In genomic region chr17:26562292-26562691, GRCm38 (mm10) we compare ENCODE assay signal across 8 mouse cellular contexts. TPM values are rescaled to one million over a fixed set of nuclear protein-coding genes. Genes with fewer than 3 reads are reported as not detected.
DNase-seq lines count a peak whose midpoint lies in the region; ATAC-seq and TF ChIP-seq lines count a peak whose summit lies in the region.

No protein-coding gene starts in this region.

- no peak for ATAC-seq in heart, embryonic 13.5 days (ENCODE audit: extremely low read depth, insufficient number of reproducible peaks, low FRiP score, low TSS enrichment)
- no peak for ATAC-seq in hindbrain, embryonic 11.5 days (ENCODE audit: low FRiP score)

- no peaks in the 10 kb centered on the region for H3K27me3 ChIP-seq in heart, embryonic 13.5 days (replicated peaks)
- H3K27me3 ChIP-seq in hindbrain, embryonic 11.5 days (ENCODE audit: control insufficient read depth, insufficient read depth, low read length): no peaks in the 10 kb centered on the region
- H3K27me3 ChIP-seq in midbrain, embryonic 10.5 days (ENCODE audit: low read depth, poor library complexity, severe bottlenecking): no peaks in the 10 kb centered on the region

- H3K4me2 ChIP-seq in heart, embryonic 13.5 days: peak overlapping the region; percentile 98
- peak overlapping the region; percentile 95 for H3K4me2 ChIP-seq in hindbrain, embryonic 11.5 days (replicated peaks; ENCODE audit: low read depth, low read length)

- no peak for DNase-seq in heart, adult 18-20 months
- no peak for DNase-seq in ES-E14 (ENCODE audit: low read depth, low spot score)
- DNase-seq in hindbrain, embryonic 11.5 days (ENCODE audit: low spot score): no peak
- no peak for DNase-seq in midbrain, embryonic 10.5 days (ENCODE audit: low spot score)
- no peak for DNase-seq in adrenal gland, postnatal 10 days
- DNase-seq in testis, postnatal 14 days (ENCODE audit: low spot score): no peak
- no peak for DNase-seq in gastrocnemius, postnatal 14 days

- peaks cover 40% of the 10 kb centered on the region for H3K36me3 ChIP-seq in heart, embryonic 13.5 days
- peaks cover 10% of the 10 kb centered on the region; the same call in 1 of the 2 replicates for H3K36me3 ChIP-seq in ES-E14 (ENCODE audit: control insufficient read depth, insufficient read depth, low read length, poor library complexity, severe bottlenecking)
- 0 out of 2 replicates have a peak, but pooled peaks cover 2% of the 10 kb centered on the region for H3K36me3 ChIP-seq in hindbrain, embryonic 11.5 days (ENCODE audit: control insufficient read depth, insufficient read depth, low read length)
- H3K36me3 ChIP-seq in midbrain, embryonic 10.5 days: peaks cover 43% of the 10 kb centered on the region

- H3K27ac ChIP-seq in heart, embryonic 13.5 days (replicated peaks): peak overlapping the region; percentile 80; the same call in 1 of the 2 replicates
- no peak overlapping the region for H3K27ac ChIP-seq in ES-E14 (ENCODE audit: insufficient read depth, low read depth, low read length, poor library complexity, severe bottlenecking)
- H3K27ac ChIP-seq in hindbrain, embryonic 11.5 days (ENCODE audit: low read depth, low read length): no peak overlapping the region
- peak overlapping the region; percentile 95 for H3K27ac ChIP-seq in midbrain, embryonic 10.5 days (replicated peaks)

- no peaks in the 10 kb centered on the region for H3K9me3 ChIP-seq in heart, embryonic 13.5 days
- no peaks in the 10 kb centered on the region for H3K9me3 ChIP-seq in ES-E14 (ENCODE audit: control insufficient read depth, insufficient read depth, low read depth, low read length)
- H3K9me3 ChIP-seq in hindbrain, embryonic 11.5 days (ENCODE audit: control insufficient read depth, low read length): no peaks in the 10 kb centered on the region
- H3K9me3 ChIP-seq in midbrain, embryonic 10.5 days (replicated peaks): peaks cover 8% of the 10 kb centered on the region; the same call in 1 of the 2 replicates

- peak overlapping the region; percentile 97 for H3K9ac ChIP-seq in heart, embryonic 13.5 days
- peak overlapping the region; percentile 82; the same call in 1 of the 2 replicates for H3K9ac ChIP-seq in ES-E14 (ENCODE audit: insufficient read depth, low read depth, low read length, poor library complexity, severe bottlenecking)
- H3K9ac ChIP-seq in hindbrain, embryonic 11.5 days (ENCODE audit: low read depth, low read length): peak overlapping the region; percentile 90

- in situ Hi-C loops in ES-E14 (cut with MboI; ENCODE audit: low sequenced_read_pairs in 2 of 2, unreplicated experiment in 2 of 2): no loop called here

- WGBS in heart, embryonic 13.5 days: 70% methylated on average over 4 of the region's 4 CpGs
- WGBS in hindbrain, embryonic 11.5 days: 71% methylated on average over 4 of the region's 4 CpGs
- WGBS in midbrain, embryonic 10.5 days: 71% methylated on average over 4 of the region's 4 CpGs

- H3K4me1 ChIP-seq in heart, embryonic 13.5 days: peaks cover 35% of the 10 kb centered on the region
- peaks cover 4 to 18% of the 10 kb centered on the region in 2 experiments; a peak in 1 of 4 replicates for H3K4me1 ChIP-seq in ES-E14 (ENCODE audit: control insufficient read depth in 2 of 2, insufficient read depth in 2 of 2, low read length in 2 of 2, poor library complexity in 1 of 2)
- H3K4me1 ChIP-seq in hindbrain, embryonic 11.5 days (replicated peaks; ENCODE audit: control insufficient read depth, insufficient read depth, low read length): peaks cover 16% of the 10 kb centered on the region
- H3K4me1 ChIP-seq in midbrain, embryonic 10.5 days: peaks cover 47% of the 10 kb centered on the region

- H3K4me3 ChIP-seq in heart, embryonic 13.5 days: peak overlapping the region; percentile 88
- peak overlapping the region; percentile 64 to 88 for H3K4me3 ChIP-seq in ES-E14 (ENCODE audit: insufficient read depth in 1 of 2, low read depth in 1 of 2, low read length in 2 of 2, poor library complexity in 1 of 2, severe bottlenecking in 1 of 2)
- H3K4me3 ChIP-seq in hindbrain, embryonic 11.5 days (ENCODE audit: low read depth, low read length): peak overlapping the region; percentile 71
- H3K4me3 ChIP-seq in midbrain, embryonic 10.5 days: peak overlapping the region; percentile 92

- intact Hi-C loops in gastrocnemius, postnatal 14 days (cut with DNase I; ENCODE audit: low total_unique reads): no loop called here

TF ChIP-seq in ES-E14, 5 proteins besides CTCF, POLR2A, EP300 and RAD21:
- TF ChIP-seq MAFK (IDR thresholded peaks at IDR 0.05; ENCODE audit: insufficient read depth, low read depth, low read length) (no peak), ZNF384 (IDR thresholded peaks at IDR 0.05; ENCODE audit: low read depth, low read length) (no peak), CHD2 (IDR thresholded peaks at IDR 0.05; ENCODE audit: low read depth, low read length) (no peak), HCFC1 (IDR thresholded peaks at IDR 0.05; ENCODE audit: borderline replicate concordance, insufficient read depth, low read length) (no peak), ZC3H11A (IDR thresholded peaks at IDR 0.05; ENCODE audit: borderline replicate concordance, low read depth, low read length) (no peak)

RNA-seq across cellular contexts. Expression of gene Dusp1, which starts 0.4 kb away (rescaled TPM):
- polyA plus RNA-seq in heart, embryonic 13.5 days (2015; fragmentation: Nextera tagmentation; extraction: Ambion mirVana): 32.8 and 33.1 TPM in 2 replicates
- 10 to 100 TPM; 50.3 to 57.1 TPM for total RNA-seq in heart, adult 18-20 months (2021)
- 20.0 and 21.2 TPM in 2 replicates for total RNA-seq in ES-E14 (2012; rRNA removed)
- polyA plus RNA-seq in hindbrain, embryonic 11.5 days (2014; fragmentation: Nextera tagmentation; extraction: Ambion mirVana): 34.9 and 39.0 TPM in 2 replicates
- 21.7 and 28.8 TPM in 2 replicates for polyA plus RNA-seq in midbrain, embryonic 10.5 days (2016; fragmentation: Nextera tagmentation; extraction: Ambion mirVana)
- total RNA-seq in adrenal gland, postnatal 10 days (2021): 10 to 100 TPM; 40.3 to 89.1 TPM
- total RNA-seq in gastrocnemius, postnatal 14 days (2021): 10 to 100 TPM; 30.8 to 77.9 TPM

RNA-seq across cellular contexts. Expression of gene Ergic1, which starts 1.0 kb away (rescaled TPM):
- 103 and 121 TPM in 2 replicates for polyA plus RNA-seq in heart, embryonic 13.5 days (2015; fragmentation: Nextera tagmentation; extraction: Ambion mirVana)
- total RNA-seq in heart, adult 18-20 months (2021): 10 to 100 TPM; 50.4 to 56.6 TPM
- total RNA-seq in ES-E14 (2012; rRNA removed): 97.5 and 142 TPM in 2 replicates
- 112 and 119 TPM in 2 replicates for polyA plus RNA-seq in hindbrain, embryonic 11.5 days (2014; fragmentation: Nextera tagmentation; extraction: Ambion mirVana)
- polyA plus RNA-seq in midbrain, embryonic 10.5 days (2016; fragmentation: Nextera tagmentation; extraction: Ambion mirVana): 104 and 113 TPM in 2 replicates
- total RNA-seq in adrenal gland, postnatal 10 days (2021): 100 to 1,000 TPM; 137 to 143 TPM
- total RNA-seq in gastrocnemius, postnatal 14 days (2021): 10 to 100 TPM; 71.4 to 87.7 TPM

Comparison
In these comparisons a context has a peak if more than half of its experiments do, and no peak if none do; other contexts are left out.
1. H3K27ac ChIP-seq: peak in heart, embryonic 13.5 days (single experiment) and midbrain, embryonic 10.5 days (single experiment); none in ES-E14 (single experiment) and hindbrain, embryonic 11.5 days (single experiment).
2. Peak in every context shown above with its lines, with median percentiles within 50 percentile points of each other: H3K4me3 ChIP-seq and H3K9ac ChIP-seq.